Mouse (Mus musculus) bone marrow, adult 2 months (tissue): Measurements from ENCODE around the gene Pdzrn4.

Source experiments
- CTCF ChIP-seq: fragments of 200-500 bp; IDR thresholded peaks from 2 replicates; pipeline ENCODE4 v1.5.1; 2011; ENCODE audit warnings: low read length, control low read depth; ENCODE audit not compliant: control insufficient read depth, insufficient read depth
- POLR2A ChIP-seq: fragments of 200-500 bp; IDR thresholded peaks from 2 replicates; pipeline ENCODE4 v1.6.1; 2011; ENCODE audit warnings: low read depth, mild to moderate bottlenecking, control low read depth, low read length, borderline replicate concordance; ENCODE audit not compliant: control insufficient read depth

- no peak for TF ChIP-seq CTCF
- TF ChIP-seq POLR2A = no peak
Measured at GRCm38 (mm10) chr15:92704146-92704545, 307.5 kb downstream of the Pdzrn4 start.
